Mouse (Mus musculus) midbrain, postnatal 0 days (tissue): ENCODE data around the gene Tmem115. TPM values are rescaled to one million over a fixed set of nuclear protein-coding genes. Genes with fewer than 3 reads are reported as not detected.

Source experiments
- ATAC-seq: fragments of 200-750 bp; cut with Nextera tagmentation; 2 replicates; pipeline ENCODE4 v1.8.0; 2017; ENCODE audit warnings: moderate number of reproducible peaks, mild to moderate bottlenecking, moderate TSS enrichment, moderate library complexity; ENCODE audit not compliant: low FRiP score
- DNase-seq: peaks from one replicate; pipeline ENCODE4 v3.0.0-alpha.2; 2015; ENCODE audit warnings: low spot score
- H3K27ac ChIP-seq: fragments of 300-500 bp; sonication (generic); 2 replicates; pipeline ENCODE4 v1.5.1; 2014; ENCODE audit warnings: low read depth, mild to moderate bottlenecking, low read length, mixed read lengths
- H3K27me3 ChIP-seq: fragments of 300-500 bp; sonication (generic); 2 replicates; pipeline ENCODE4 v1.6.1; 2014; ENCODE audit warnings: low read length, control low read depth, mixed read lengths; ENCODE audit not compliant: insufficient read depth
- H3K36me3 ChIP-seq: fragments of 300-500 bp; sonication (generic); 2 replicates; pipeline ENCODE4 v1.6.1; 2014; ENCODE audit warnings: low read length, control low read depth, mixed read lengths; ENCODE audit not compliant: insufficient read depth
- H3K4me1 ChIP-seq: fragments of 300-500 bp; sonication (generic); 2 replicates; pipeline ENCODE4 v1.6.1; 2014; ENCODE audit warnings: mild to moderate bottlenecking, control low read depth, antibody characterized with exemption, low read length, mixed read lengths; ENCODE audit not compliant: insufficient read depth
- H3K4me2 ChIP-seq: fragments of 300-500 bp; sonication (generic); 2 replicates; pipeline ENCODE4 v1.6.1; 2014; ENCODE audit warnings: low read depth, mild to moderate bottlenecking, low read length, mixed read lengths; ENCODE audit not compliant: poor library complexity, severe bottlenecking
- H3K4me3 ChIP-seq: fragments of 300-500 bp; sonication (generic); 2 replicates; pipeline ENCODE4 v1.5.1; 2014; ENCODE audit warnings: low read depth, mild to moderate bottlenecking, low read length, moderate library complexity
- H3K9ac ChIP-seq: fragments of 300-500 bp; sonication (generic); replicated peaks from 2 replicates; pipeline ENCODE4 v1.6.1; 2014; ENCODE audit warnings: mild to moderate bottlenecking, low read length, moderate library complexity, mixed read lengths; ENCODE audit not compliant: poor library complexity, severe bottlenecking
- H3K9me3 ChIP-seq: fragments of 300-500 bp; sonication (generic); 2 replicates; pipeline ENCODE4 v1.6.1; 2016; ENCODE audit warnings: low read length, control low read depth
- CTCF ChIP-seq: IDR thresholded peaks from 2 replicates; pipeline ENCODE4 v1.5.1; 2016; ENCODE audit warnings: antibody characterized with exemption, mild to moderate bottlenecking
- WGBS: fragments of 180-500 bp; shearing (Covaris S2); extraction: QIAGEN DNeasy Blood & Tissue Kit; methylation state at CpG from one replicate; pipeline ENCODE4 v1.1.7; 2014; 5-methylcytosine and 5-hydroxymethylcytosine counted together
- polyA plus RNA-seq: library from polyadenylated mRNA; unstranded; fragments of >200 nt; fragmentation: Nextera tagmentation; extraction: Ambion mirVana; gene quantifications from 2 replicates; pipeline ENCODE4 v1.2.1, GENCODE M21; 2015
- total RNA-seq: library from RNA; depleted of rRNA; stranded (reverse); fragments of >200 nt; gene quantifications from 2 replicates; pipeline ENCODE4 v1.2.3, GENCODE M21; 2014

Tmem115 gene
- total and polyA plus RNA-seq, 2 experiments from 2014 or later, result 51.9 to 57.8 TPM

DNA sequence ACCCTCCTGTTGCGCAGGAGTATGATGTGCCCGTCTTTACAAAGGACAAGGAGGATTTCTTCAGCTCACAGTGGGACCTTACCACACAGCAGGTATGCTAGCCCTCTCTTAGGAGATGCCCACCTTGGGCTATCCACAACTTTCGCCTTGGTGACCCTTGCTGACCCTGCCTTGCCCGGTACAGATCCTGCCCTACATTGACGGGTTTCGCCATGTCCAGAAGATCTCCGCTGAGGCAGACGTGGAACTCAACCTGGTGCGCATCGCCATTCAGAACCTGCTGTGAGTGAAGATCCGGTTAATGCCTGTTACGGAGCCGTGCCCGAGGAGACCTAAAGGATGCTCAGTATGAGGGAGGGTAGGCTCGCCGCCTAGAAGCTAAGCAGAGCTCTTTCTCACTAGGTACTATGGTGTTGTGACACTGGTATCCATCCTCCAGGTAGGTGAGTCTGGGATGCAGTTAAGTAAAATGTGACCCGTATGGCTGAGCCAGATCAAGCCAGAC, 10.5 kb downstream of the Tmem115 start:
- peaks cover 19% of the 10 kb centered on the region; the same call in 1 of the 2 replicates for H3K4me1 ChIP-seq
- no peak for DNase-seq
- H3K4me2 ChIP-seq, result no peak overlapping the region
- H3K27me3 ChIP-seq, result no peaks in the 10 kb centered on the region
- 94% methylated on average over 17 of the region's 17 CpGs for WGBS
- no peak for TF ChIP-seq CTCF
- ATAC-seq, result no peak
- no peak overlapping the region for H3K4me3 ChIP-seq
- no peak overlapping the region for H3K27ac ChIP-seq
- no peaks in the 10 kb centered on the region for H3K9me3 ChIP-seq
- H3K9ac ChIP-seq, result no peak overlapping the region
- H3K36me3 ChIP-seq, result peaks cover 23% of the 10 kb centered on the region

GRCm38 (mm10) chr9:107544729-107545128, 11.0 kb downstream of the Tmem115 start:
- H3K4me2 ChIP-seq, result no peak overlapping the region
- 93% methylated on average over 12 of the region's 12 CpGs for WGBS
- no peak for ATAC-seq
- no peak for TF ChIP-seq CTCF
- H3K9me3 ChIP-seq, result no peaks in the 10 kb centered on the region
- H3K36me3 ChIP-seq, result peaks cover 18% of the 10 kb centered on the region
- H3K27ac ChIP-seq, result no peak overlapping the region
- H3K4me3 ChIP-seq, result no peak overlapping the region
- DNase-seq, result no peak
- H3K4me1 ChIP-seq, result peaks cover 19% of the 10 kb centered on the region; the same call in 1 of the 2 replicates
- H3K27me3 ChIP-seq, result no peaks in the 10 kb centered on the region
- no peak overlapping the region for H3K9ac ChIP-seq

- H3K9me3 ChIP-seq, result no peaks in the 10 kb centered on the region
- DNase-seq (no peak), ATAC-seq (no peak)
- 89% methylated on average over 10 of the region's 10 CpGs for WGBS
- no peak for TF ChIP-seq CTCF
- peaks cover 4% of the 10 kb centered on the region; the same call in 1 of the 2 replicates for H3K27me3 ChIP-seq
- H3K9ac ChIP-seq, result no peak overlapping the region
- H3K4me1 ChIP-seq, result peaks cover 19% of the 10 kb centered on the region; the same call in 1 of the 2 replicates
- no peak overlapping the region for H3K27ac ChIP-seq
- H3K4me3 ChIP-seq, result no peak overlapping the region
- H3K36me3 ChIP-seq, result peaks cover 14% of the 10 kb centered on the region
- no peak overlapping the region for H3K4me2 ChIP-seq
These were observed 11.5 kb downstream of the Tmem115 start for GRCm38 (mm10) chr9:107545199-107545598.

DNA sequence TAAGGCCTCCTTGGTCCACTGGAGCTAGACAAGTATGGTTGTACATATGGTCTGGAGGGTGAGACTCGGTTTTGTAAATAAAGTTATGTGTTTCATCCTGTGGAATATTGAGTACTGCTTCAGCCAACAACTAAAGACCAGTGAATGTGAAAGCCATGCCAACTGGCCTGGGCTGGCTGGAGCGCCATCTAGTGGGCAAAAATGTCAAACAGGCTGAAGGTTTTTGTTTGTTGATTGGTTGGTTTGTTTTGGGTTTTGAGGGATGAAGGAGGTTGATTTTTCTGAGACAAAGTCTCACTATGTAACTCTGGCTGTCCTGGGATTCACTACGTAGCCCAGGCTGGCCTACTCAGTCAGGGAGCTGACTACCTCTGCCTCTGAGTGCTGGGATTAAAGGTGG, 11.9 kb downstream of the Tmem115 start:
- Histone ChIP-seq H3K4me3 (no peak overlapping the region), H3K4me1 (peaks cover 17% of the 10 kb centered on the region; the same call in 1 of the 2 replicates), H3K36me3 (peaks cover 14% of the 10 kb centered on the region), H3K9ac (no peak overlapping the region), H3K27me3 (peaks cover 8% of the 10 kb centered on the region), H3K9me3 (no peaks in the 10 kb centered on the region), H3K4me2 (no peak overlapping the region), H3K27ac (no peak overlapping the region)
- no peak for ATAC-seq
- DNase-seq, result peak; percentile 80
- TF ChIP-seq CTCF, result peak; percentile 96
- 13% methylated on average over 3 of the region's 3 CpGs for WGBS

DNA sequence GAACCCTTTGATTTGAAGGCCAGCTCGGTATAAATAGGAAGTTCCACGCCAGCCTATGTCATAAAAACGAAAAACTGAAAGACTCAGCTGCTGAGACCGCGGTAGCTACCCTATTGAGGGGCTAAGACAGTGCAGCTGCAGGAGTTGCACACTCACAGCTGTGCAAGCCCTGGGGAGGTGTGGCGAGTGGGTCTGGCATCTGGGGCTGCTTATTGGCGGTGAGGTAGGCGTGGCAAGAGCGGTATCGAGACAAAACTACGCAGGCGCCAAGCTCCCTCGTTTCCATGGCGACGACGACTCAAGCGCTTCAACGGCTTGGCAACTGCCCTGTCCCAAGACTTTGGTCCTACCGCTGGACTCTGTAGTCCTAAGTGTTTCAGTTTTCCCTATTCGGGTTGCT, 13.3 kb downstream of the Tmem115 start, which contains the start of gene Zmynd10:
Gene Zmynd10, plus strand, starts transcription at position 273 of the 400 bp plus-strand sequence.
- 0 out of 2 replicates have a peak within 1 kb of the TSS, but pooled peaks have one; percentile 19 for H3K9ac ChIP-seq
- H3K36me3 ChIP-seq, result peaks cover 14% of the 10 kb centered on the region
- H3K4me1 ChIP-seq, result peaks cover 11% of the 10 kb centered on the region; the same call in 1 of the 2 replicates
- H3K27me3 ChIP-seq, result peaks cover 20% of the 10 kb centered on the region
- peak within 1 kb of the TSS; percentile 57 for H3K4me2 ChIP-seq
- ATAC-seq (peak; percentile 50), DNase-seq (peak; percentile 95)
- peak within 1 kb of the TSS; percentile 19; the same call in 1 of the 2 replicates for H3K27ac ChIP-seq
- no peak for TF ChIP-seq CTCF
- H3K4me3 ChIP-seq, result peak within 1 kb of the TSS; percentile 22
- no peaks in the 10 kb centered on the region for H3K9me3 ChIP-seq
- WGBS, result 3% methylated on average over 20 of the region's 20 CpGs

GRCm38 (mm10) chr9:107547957-107548356, 14.2 kb downstream of the Tmem115 start:
- ATAC-seq, result no peak
- DNase-seq, result no peak
- TF ChIP-seq CTCF, result no peak
- Histone ChIP-seq H3K9ac (no peak overlapping the region), H3K9me3 (no peaks in the 10 kb centered on the region), H3K4me3 (no peak overlapping the region), H3K4me2 (no peak overlapping the region), H3K36me3 (peaks cover 14% of the 10 kb centered on the region), H3K4me1 (peaks cover 11% of the 10 kb centered on the region; the same call in 1 of the 2 replicates), H3K27ac (no peak overlapping the region), H3K27me3 (peaks cover 28% of the 10 kb centered on the region)
- 83% methylated on average over 5 of the region's 5 CpGs for WGBS
